Mouse (Mus musculus) small intestine, adult 2 months (tissue): ENCODE data around the gene Sptbn2. TPM values are rescaled to one million over a fixed set of nuclear protein-coding genes. Genes with fewer than 3 reads are reported as not detected.
"Not testable (repeated sequence)": the region's sequence is repeated elsewhere in the genome, so short reads cannot be mapped to it uniquely, and the experiment has no call there.

Experiments used
- H3K27ac ChIP-seq: fragments of 200-500 bp; 2 replicates; pipeline ENCODE4 v1.5.1; 2012; ENCODE audit warnings: low read depth, low read length, control low read depth, inconsistent platforms; ENCODE audit not compliant: insufficient read depth
- H3K27me3 ChIP-seq: fragments of 200-500 bp; 2 replicates; pipeline ENCODE4 v1.6.1; 2012; ENCODE audit warnings: mild to moderate bottlenecking, moderate library complexity, low read length, inconsistent platforms; ENCODE audit not compliant: control insufficient read depth, insufficient read depth
- H3K36me3 ChIP-seq: fragments of 200-500 bp; 2 replicates; pipeline ENCODE4 v1.6.1; 2012; ENCODE audit warnings: mild to moderate bottlenecking, low read length, control low read depth, inconsistent platforms; ENCODE audit not compliant: control insufficient read depth, insufficient read depth
- H3K4me1 ChIP-seq: fragments of 200-500 bp; 2 replicates; pipeline ENCODE4 v1.6.1; 2012; ENCODE audit warnings: low read length, inconsistent platforms, mixed read lengths; ENCODE audit not compliant: control insufficient read depth, insufficient read depth, insufficient read length
- H3K4me3 ChIP-seq: fragments of 200-500 bp; 2 replicates; pipeline ENCODE4 v1.5.1; 2012; ENCODE audit warnings: low read depth, mild to moderate bottlenecking, control low read depth, inconsistent platforms, low read length, moderate library complexity
- CTCF ChIP-seq: fragments of 200-500 bp; IDR thresholded peaks from 2 replicates; pipeline ENCODE4 v1.5.1; 2012; ENCODE audit warnings: low read depth, mild to moderate bottlenecking, control low read depth, inconsistent platforms, low read length, moderate library complexity, mixed read lengths; ENCODE audit not compliant: insufficient replicate concordance, insufficient read length; ENCODE audit errors: extremely low read depth
- POLR2A ChIP-seq: fragments of 200-500 bp; IDR thresholded peaks from 2 replicates; pipeline ENCODE4 v1.6.1; 2012; ENCODE audit warnings: low read depth, mild to moderate bottlenecking, control low read depth, inconsistent platforms, low read length, moderate library complexity
- WGBS: fragments of 180-500 bp; shearing (Covaris S2); methylation state at CpG from one replicate; pipeline ENCODE4 v1.1.7; 2018; 5-methylcytosine and 5-hydroxymethylcytosine counted together
- polyA plus RNA-seq: library from polyadenylated mRNA; depleted of rRNA; stranded (reverse); fragments of >200 nt; gene quantifications from 2 replicates; pipeline ENCODE4 v1.2.3, GENCODE M21; 2012

Gene Sptbn2
- polyA plus RNA-seq, 1 experiment, result 0.19 TPM

- H3K4me1 ChIP-seq, result no peaks in the 10 kb centered on the region; the same call in 1 of the 2 replicates
- TF ChIP-seq CTCF, result peak; percentile 92
- no peak for TF ChIP-seq POLR2A
- peaks cover 5% of the 10 kb centered on the region; the same call in 1 of the 2 replicates for H3K36me3 ChIP-seq
- peak overlapping the region; percentile 68 for H3K27ac ChIP-seq
- peak overlapping the region; percentile 82 for H3K4me3 ChIP-seq
- WGBS, result 1% methylated on average over 10 of the region's 10 CpGs
- H3K27me3 ChIP-seq, result no peaks in the 10 kb centered on the region
These were observed 44.7 kb downstream of the Sptbn2 start for GRCm38 (mm10) chr19:4755565-4756192.

GRCm38 (mm10) chr19:4756193-4756911 lies 45.4 kb downstream of the Sptbn2 start, which contains the start of gene Rbm4b:
Gene Rbm4b, plus strand, starts transcription at chr19:4756497.
- Histone ChIP-seq H3K4me1 (no peaks in the 10 kb centered on the region; the same call in 1 of the 2 replicates), H3K4me3 (peak within 1 kb of the TSS; percentile 82), H3K36me3 (peaks cover 8% of the 10 kb centered on the region; the same call in 1 of the 2 replicates), H3K27me3 (no peaks in the 10 kb centered on the region), H3K27ac (peak within 1 kb of the TSS; percentile 77)
- under 1% methylated on average over 65 of the region's 65 CpGs for WGBS
- TF ChIP-seq CTCF (no peak), POLR2A (peak; percentile 59)

- Histone ChIP-seq H3K36me3 (peaks cover 9% of the 10 kb centered on the region; the same call in 1 of the 2 replicates), H3K4me3 (peak overlapping the region; percentile 82), H3K27ac (no peak overlapping the region), H3K27me3 (no peaks in the 10 kb centered on the region), H3K4me1 (no peaks in the 10 kb centered on the region; the same call in 1 of the 2 replicates)
- 3% methylated on average over 9 of the region's 9 CpGs for WGBS
- TF ChIP-seq CTCF (no peak), POLR2A (no peak)
These were observed 46.0 kb downstream of the Sptbn2 start for GRCm38 (mm10) chr19:4756921-4757320.

DNA sequence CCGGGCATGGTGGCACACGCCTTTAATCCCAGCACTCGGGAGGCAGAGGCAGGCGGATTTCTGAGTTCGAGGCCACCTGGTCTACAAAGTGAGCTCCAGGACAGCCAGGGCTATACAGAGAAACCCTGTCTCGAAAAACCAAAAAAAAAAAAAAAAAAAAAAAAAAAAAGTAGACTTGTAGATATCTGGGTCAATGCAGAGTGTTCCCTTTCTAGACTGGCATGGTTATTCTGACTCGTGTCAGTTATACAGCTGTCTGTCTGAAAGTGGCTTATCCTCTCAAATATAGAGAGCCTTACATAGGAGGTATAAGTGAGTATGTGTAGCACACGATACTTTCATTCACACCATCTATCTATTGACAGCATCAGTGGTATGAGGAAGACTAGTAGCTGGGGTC lies 49.6 kb downstream of the Sptbn2 start:
- H3K27ac ChIP-seq, H3K4me1 ChIP-seq, H3K4me3 ChIP-seq, H3K27me3 ChIP-seq: not testable (repeated sequence)
- WGBS, result 78% methylated on average over 8 of the region's 8 CpGs
- peaks cover 25% of the 10 kb centered on the region for H3K36me3 ChIP-seq

DNA sequence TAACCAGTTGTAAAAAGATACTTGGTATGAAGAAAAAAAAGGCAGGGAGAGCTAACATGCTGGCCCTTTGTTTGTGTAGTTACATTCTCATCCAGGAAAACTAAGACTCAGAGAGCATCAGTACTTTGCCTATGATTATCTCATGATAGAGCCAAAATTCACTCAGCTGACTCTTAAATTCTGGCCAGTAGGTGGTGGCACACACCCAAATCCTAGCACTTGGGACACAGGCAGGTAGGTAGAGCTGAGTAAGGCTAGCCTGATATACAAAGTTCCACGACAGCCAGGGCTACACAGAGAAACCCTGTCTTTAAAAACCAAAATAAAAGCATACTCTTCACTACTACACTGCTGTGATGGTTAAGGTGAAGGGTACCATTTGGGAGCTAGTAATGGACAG lies 51.9 kb downstream of the Sptbn2 start:
- Histone ChIP-seq H3K4me3 (no peak overlapping the region), H3K27ac (no peak overlapping the region), H3K27me3 (no peaks in the 10 kb centered on the region), H3K36me3 (peaks cover 34% of the 10 kb centered on the region), H3K4me1 (no peaks in the 10 kb centered on the region; the same call in 1 of the 2 replicates)
- 44% methylated on average over 1 of the region's 1 CpGs for WGBS
- TF ChIP-seq POLR2A (no peak), CTCF (no peak)

GRCm38 (mm10) chr19:4767507-4768148 lies 56.7 kb downstream of the Sptbn2 start:
- Histone ChIP-seq H3K36me3 (peaks cover 44% of the 10 kb centered on the region), H3K27me3 (no peaks in the 10 kb centered on the region), H3K4me3 (no peak overlapping the region), H3K4me1 (no peaks in the 10 kb centered on the region), H3K27ac (no peak overlapping the region)
- TF ChIP-seq POLR2A (no peak), CTCF (no peak)
- 82% methylated on average over 12 of the region's 12 CpGs for WGBS

GRCm38 (mm10) chr19:4772785-4773184 lies 61.8 kb downstream of the Sptbn2 start:
- Histone ChIP-seq H3K36me3 (peaks cover 43% of the 10 kb centered on the region), H3K27ac (no peak overlapping the region), H3K27me3 (no peaks in the 10 kb centered on the region), H3K4me3 (no peak overlapping the region), H3K4me1 (no peaks in the 10 kb centered on the region)
- 53% methylated on average over 3 of the region's 3 CpGs for WGBS
- TF ChIP-seq POLR2A, result no peak
- no peak for TF ChIP-seq CTCF
